Mouse (Mus musculus): ENCODE data around the gene Usp21. TPM values are rescaled to one million over a fixed set of nuclear protein-coding genes. Genes with fewer than 3 reads are reported as not detected.

The Usp21 gene
- polyA plus RNA-seq, 1 experiment: 76.6 TPM

GRCm38 (mm10) chr1:171279012-171279705, 8.6 kb downstream of the Usp21 start:
- Histone ChIP-seq H3K4me3 (replicated peaks; ENCODE audit: insufficient read depth, low read depth, low read length) (no peak overlapping the region), H3K4me1 (ENCODE audit: control insufficient read depth, insufficient read depth, low read length) (peaks cover 7% of the 10 kb centered on the region; the same call in 1 of the 2 replicates), H3K27ac (ENCODE audit: insufficient read depth, low read length) (no peak overlapping the region), H3K27me3 (ENCODE audit: control insufficient read depth, insufficient read depth, low read length) (no peaks in the 10 kb centered on the region)
- peak in 1 of 2 experiments; percentile 11 for DNase-seq
- no peak for TF ChIP-seq POLR2A (IDR thresholded peaks at IDR 0.05; ENCODE audit: borderline replicate concordance, insufficient read depth, low read length)
- TF ChIP-seq CTCF (IDR thresholded peaks at IDR 0.05; ENCODE audit: borderline replicate concordance, insufficient read depth, low read depth, low read length): no peak
- 83% methylated on average over 14 of the region's 14 CpGs for WGBS

- DNase-seq: peak in 1 of 2 experiments; percentile 7
- 95% methylated on average over 8 of the region's 8 CpGs for WGBS
- TF ChIP-seq POLR2A (IDR thresholded peaks at IDR 0.05; ENCODE audit: borderline replicate concordance, insufficient read depth, low read length) (no peak), CTCF (IDR thresholded peaks at IDR 0.05; ENCODE audit: borderline replicate concordance, insufficient read depth, low read depth, low read length) (no peak)
- Histone ChIP-seq H3K27me3 (ENCODE audit: control insufficient read depth, insufficient read depth, low read length) (no peaks in the 10 kb centered on the region), H3K4me3 (replicated peaks; ENCODE audit: insufficient read depth, low read depth, low read length) (no peak overlapping the region), H3K4me1 (ENCODE audit: control insufficient read depth, insufficient read depth, low read length) (peaks cover 7% of the 10 kb centered on the region; the same call in 1 of the 2 replicates), H3K27ac (ENCODE audit: insufficient read depth, low read length) (no peak overlapping the region)
Measured at GRCm38 (mm10) chr1:171278436-171278835, 9.4 kb downstream of the Usp21 start.

- peaks cover 7% of the 10 kb centered on the region; the same call in 1 of the 2 replicates for H3K4me1 ChIP-seq (ENCODE audit: control insufficient read depth, insufficient read depth, low read length)
- WGBS: 80% methylated on average over 10 of the region's 10 CpGs
- H3K27ac ChIP-seq (ENCODE audit: insufficient read depth, low read length): no peak overlapping the region
- no peak overlapping the region for H3K4me3 ChIP-seq (replicated peaks; ENCODE audit: insufficient read depth, low read depth, low read length)
- peak in 1 of 2 experiments; percentile 7 for DNase-seq
- TF ChIP-seq CTCF (IDR thresholded peaks at IDR 0.05; ENCODE audit: borderline replicate concordance, insufficient read depth, low read depth, low read length) (no peak), POLR2A (IDR thresholded peaks at IDR 0.05; ENCODE audit: borderline replicate concordance, insufficient read depth, low read length) (no peak)
- no peaks in the 10 kb centered on the region for H3K27me3 ChIP-seq (ENCODE audit: control insufficient read depth, insufficient read depth, low read length)
Measured at GRCm38 (mm10) chr1:171277736-171278135, 10.1 kb downstream of the Usp21 start.

- no peak for TF ChIP-seq POLR2A (IDR thresholded peaks at IDR 0.05; ENCODE audit: borderline replicate concordance, insufficient read depth, low read length)
- no peak for TF ChIP-seq CTCF (IDR thresholded peaks at IDR 0.05; ENCODE audit: borderline replicate concordance, insufficient read depth, low read depth, low read length)
- H3K27ac ChIP-seq (ENCODE audit: insufficient read depth, low read length): no peak overlapping the region
- H3K4me3 ChIP-seq (replicated peaks; ENCODE audit: insufficient read depth, low read depth, low read length): no peak overlapping the region
- no peaks in the 10 kb centered on the region for H3K27me3 ChIP-seq (ENCODE audit: control insufficient read depth, insufficient read depth, low read length)
- peaks cover 7% of the 10 kb centered on the region; the same call in 1 of the 2 replicates for H3K4me1 ChIP-seq (ENCODE audit: control insufficient read depth, insufficient read depth, low read length)
- no peak for DNase-seq
- WGBS: 70% methylated on average over 14 of the region's 14 CpGs
Measured at GRCm38 (mm10) chr1:171276110-171276748, 11.6 kb downstream of the Usp21 start.

- Histone ChIP-seq H3K4me3 (replicated peaks; ENCODE audit: insufficient read depth, low read depth, low read length) (no peak overlapping the region), H3K27me3 (ENCODE audit: control insufficient read depth, insufficient read depth, low read length) (no peaks in the 10 kb centered on the region), H3K4me1 (ENCODE audit: control insufficient read depth, insufficient read depth, low read length) (peaks cover 6% of the 10 kb centered on the region; the same call in 1 of the 2 replicates), H3K27ac (ENCODE audit: insufficient read depth, low read length) (no peak overlapping the region)
- WGBS: 73% methylated on average over 11 of the region's 11 CpGs
- DNase-seq: no peak
- TF ChIP-seq CTCF (IDR thresholded peaks at IDR 0.05; ENCODE audit: borderline replicate concordance, insufficient read depth, low read depth, low read length) (no peak), POLR2A (IDR thresholded peaks at IDR 0.05; ENCODE audit: borderline replicate concordance, insufficient read depth, low read length) (no peak)
Measured at GRCm38 (mm10) chr1:171275144-171275734, 12.6 kb downstream of the Usp21 start.

GRCm38 (mm10) chr1:171274171-171274570, 13.6 kb downstream of the Usp21 start:
- Histone ChIP-seq H3K27me3 (ENCODE audit: control insufficient read depth, insufficient read depth, low read length) (no peaks in the 10 kb centered on the region), H3K27ac (ENCODE audit: insufficient read depth, low read length) (no peak overlapping the region), H3K4me3 (replicated peaks; ENCODE audit: insufficient read depth, low read depth, low read length) (no peak overlapping the region), H3K4me1 (ENCODE audit: control insufficient read depth, insufficient read depth, low read length) (no peaks in the 10 kb centered on the region)
- DNase-seq: no peak
- 87% methylated on average over 12 of the region's 12 CpGs for WGBS
- TF ChIP-seq CTCF (IDR thresholded peaks at IDR 0.05; ENCODE audit: borderline replicate concordance, insufficient read depth, low read depth, low read length): no peak
- no peak for TF ChIP-seq POLR2A (IDR thresholded peaks at IDR 0.05; ENCODE audit: borderline replicate concordance, insufficient read depth, low read length)

- Histone ChIP-seq H3K27me3 (ENCODE audit: control insufficient read depth, insufficient read depth, low read length) (no peaks in the 10 kb centered on the region), H3K4me1 (ENCODE audit: control insufficient read depth, insufficient read depth, low read length) (no peaks in the 10 kb centered on the region), H3K4me3 (replicated peaks; ENCODE audit: insufficient read depth, low read depth, low read length) (no peak overlapping the region), H3K27ac (ENCODE audit: insufficient read depth, low read length) (no peak overlapping the region)
- TF ChIP-seq CTCF (IDR thresholded peaks at IDR 0.05; ENCODE audit: borderline replicate concordance, insufficient read depth, low read depth, low read length) (no peak), POLR2A (IDR thresholded peaks at IDR 0.05; ENCODE audit: borderline replicate concordance, insufficient read depth, low read length) (no peak)
- 92% methylated on average over 3 of the region's 3 CpGs for WGBS
- no peak for DNase-seq
Measured at GRCm38 (mm10) chr1:171272086-171272485, 15.7 kb downstream of the Usp21 start.

Measured in cerebellum, adult 2 months (tissue).